In genomic region chr5:96999601-97000000, GRCm38 (mm10) we compare ENCODE assay signal across 9 mouse cellular contexts. TPM values are rescaled to one million over a fixed set of nuclear protein-coding genes. Genes with fewer than 3 reads are reported as not detected.
DNase-seq lines count a peak whose midpoint lies in the region; ATAC-seq lines count a peak whose summit lies in the region.
"Had no signal": no experiment of that assay in that cellular context is flagged by ENCODE, and none has a peak within 500 bp of the region (broad histone marks: within the 10 kb centered on the region; RNA-seq: fewer than 3 reads in every experiment).

No protein-coding gene starts in this region.

- no peaks in the 10 kb centered on the region for H3K27me3 ChIP-seq in forebrain, embryonic 12.5 days
- no peaks in the 10 kb centered on the region for H3K27me3 ChIP-seq in forebrain, embryonic 15.5 days
- no peaks in the 10 kb centered on the region for H3K27me3 ChIP-seq in megakaryocyte, embryonic 14.5 days (replicated peaks)
- H3K27me3 ChIP-seq in limb, embryonic 11.5 days (ENCODE audit: control insufficient read depth, insufficient read depth, low read length): no peaks in the 10 kb centered on the region
- no peaks in the 10 kb centered on the region for H3K27me3 ChIP-seq in neural tube, embryonic 15.5 days (replicated peaks)

- 0 out of 2 replicates have a peak overlapping the region, but pooled peaks have one; percentile 88 for H3K4me2 ChIP-seq in forebrain, embryonic 12.5 days
- no peak overlapping the region for H3K4me2 ChIP-seq in forebrain, embryonic 15.5 days (replicated peaks)
- H3K4me2 ChIP-seq in limb, embryonic 11.5 days (ENCODE audit: low read depth, severe bottlenecking): 0 out of 2 replicates have a peak overlapping the region, but pooled peaks have one; percentile 10
- H3K4me2 ChIP-seq in neural tube, embryonic 15.5 days: peak overlapping the region; percentile 81

- no peak for ATAC-seq in forebrain, embryonic 12.5 days (ENCODE audit: low FRiP score)
- no peak for ATAC-seq in forebrain, embryonic 15.5 days (replicated peaks)
- no peak for ATAC-seq in megakaryocyte, adult 5-6 weeks (ENCODE audit: poor library complexity, severe bottlenecking)
- ATAC-seq in limb, embryonic 11.5 days (ENCODE audit: insufficient number of reproducible peaks, low FRiP score, low TSS enrichment, low read depth): no peak
- ATAC-seq in neural tube, embryonic 15.5 days (ENCODE audit: low FRiP score): no peak

- peak overlapping the region; percentile 61; the same call in 1 of the 2 replicates for H3K4me3 ChIP-seq in forebrain, embryonic 12.5 days (replicated peaks)
- H3K4me3 ChIP-seq in forebrain, embryonic 15.5 days: no peak overlapping the region
- H3K4me3 ChIP-seq in megakaryocyte, embryonic 14.5 days (replicated peaks): peak overlapping the region; percentile 98
- H3K4me3 ChIP-seq in limb, embryonic 11.5 days (ENCODE audit: low read depth, low read length): 0 out of 2 replicates have a peak overlapping the region, but pooled peaks have one; percentile 1
- peak overlapping the region; percentile 14 for H3K4me3 ChIP-seq in neural tube, embryonic 15.5 days (replicated peaks)

- no peaks in the 10 kb centered on the region for H3K9me3 ChIP-seq in forebrain, embryonic 12.5 days
- no peaks in the 10 kb centered on the region for H3K9me3 ChIP-seq in forebrain, embryonic 15.5 days
- no peaks in the 10 kb centered on the region for H3K9me3 ChIP-seq in megakaryocyte, embryonic 14.5 days
- no peaks in the 10 kb centered on the region for H3K9me3 ChIP-seq in limb, embryonic 11.5 days (ENCODE audit: control insufficient read depth, low read length)
- H3K9me3 ChIP-seq in neural tube, embryonic 15.5 days (replicated peaks): no peaks in the 10 kb centered on the region

- H3K4me1 ChIP-seq in forebrain, embryonic 12.5 days: peaks cover 21% of the 10 kb centered on the region
- peaks cover 25% of the 10 kb centered on the region for H3K4me1 ChIP-seq in forebrain, embryonic 15.5 days
- peaks cover 72% of the 10 kb centered on the region for H3K4me1 ChIP-seq in megakaryocyte, embryonic 14.5 days
- no peaks in the 10 kb centered on the region for H3K4me1 ChIP-seq in limb, embryonic 11.5 days (ENCODE audit: control insufficient read depth, insufficient read depth, low read length)
- H3K4me1 ChIP-seq in neural tube, embryonic 15.5 days: peaks cover 33% of the 10 kb centered on the region

- no peaks in the 10 kb centered on the region for H3K36me3 ChIP-seq in forebrain, embryonic 12.5 days (replicated peaks)
- H3K36me3 ChIP-seq in forebrain, embryonic 15.5 days: no peaks in the 10 kb centered on the region
- H3K36me3 ChIP-seq in megakaryocyte, embryonic 14.5 days (replicated peaks; ENCODE audit: low read length): peaks cover 60% of the 10 kb centered on the region
- no peaks in the 10 kb centered on the region for H3K36me3 ChIP-seq in limb, embryonic 11.5 days (ENCODE audit: control insufficient read depth, insufficient read depth, low read length)
- no peaks in the 10 kb centered on the region for H3K36me3 ChIP-seq in neural tube, embryonic 15.5 days

- 82% methylated on average over 7 of the region's 7 CpGs for WGBS in forebrain, embryonic 12.5 days
- WGBS in forebrain, embryonic 15.5 days: 82% methylated on average over 7 of the region's 7 CpGs
- WGBS in limb, embryonic 11.5 days: 90% methylated on average over 7 of the region's 7 CpGs
- 86% methylated on average over 7 of the region's 7 CpGs for WGBS in neural tube, embryonic 15.5 days

- no peak for DNase-seq in limb, embryonic 11.5 days (ENCODE audit: low spot score)
- no peak for DNase-seq in right cerebral cortex, adult 18-20 months
- no peak for DNase-seq in adipocyte (ENCODE audit: low spot score)
- DNase-seq: adrenal gland, postnatal 10 days had no signal

- no peak overlapping the region for H3K9ac ChIP-seq in forebrain, embryonic 12.5 days
- H3K9ac ChIP-seq in forebrain, embryonic 15.5 days (replicated peaks): no peak overlapping the region
- H3K9ac ChIP-seq in limb, embryonic 11.5 days (ENCODE audit: low read length): no peak overlapping the region
- H3K9ac ChIP-seq in neural tube, embryonic 15.5 days (replicated peaks): no peak overlapping the region

- H3K27ac ChIP-seq in forebrain, embryonic 12.5 days: no peak overlapping the region
- no peak overlapping the region for H3K27ac ChIP-seq in forebrain, embryonic 15.5 days (replicated peaks)
- no peak overlapping the region for H3K27ac ChIP-seq in limb, embryonic 11.5 days (replicated peaks; ENCODE audit: low read depth, low read length)
- no peak overlapping the region for H3K27ac ChIP-seq in neural tube, embryonic 15.5 days (replicated peaks)

RNA-seq across cellular contexts. Expression of gene Bmp2k, which starts 2.1 kb away (rescaled TPM):
- 9.2 TPM in 2 replicates for polyA plus RNA-seq in forebrain, embryonic 12.5 days (2016; fragmentation: Nextera tagmentation; extraction: Ambion mirVana)
- 8.4 TPM in 2 replicates for polyA plus RNA-seq in forebrain, embryonic 15.5 days (2015; fragmentation: Nextera tagmentation; extraction: Ambion mirVana)
- polyA plus RNA-seq in megakaryocyte, embryonic 14.5 days (2012; ENCODE audit: insufficient read depth, low replicate concordance): 11.6 and 15.5 TPM in 2 replicates
- total RNA-seq in megakaryocyte, adult 5-6 weeks (2015): 67.8 and 74.8 TPM in 2 replicates
- total RNA-seq in megakaryocyte, adult 5-6 weeks (2017): 33.7 and 43.9 TPM in 2 replicates
- polyA plus RNA-seq in limb, embryonic 11.5 days (2014; fragmentation: Nextera tagmentation; extraction: Ambion mirVana): 7.8 and 8.2 TPM in 2 replicates
- polyA plus RNA-seq in neural tube, embryonic 15.5 days (2015; fragmentation: Nextera tagmentation; extraction: Ambion mirVana): 7.8 and 10.9 TPM in 2 replicates
